Mouse (Mus musculus) thymus, adult 18-20 months (tissue): ENCODE results near the gene Txlna.

ENCODE experiments used
- DNase-seq, 2 experiments: peaks; one replicate each; pipeline ENCODE4 v3.0.0; 2022; ENCODE audit warnings: mixed read lengths in 2 of 2

Gene Txlna

GRCm38 (mm10) chr4:129640638-129641467, at the start of gene Txlna:
TSS of gene Txlna (minus strand) at chr4:129641065.
- peak; percentile 94 to 96 for DNase-seq

GRCm38 (mm10) chr4:129684531-129684930, 43.7 kb upstream of the Txlna start:
- no peak for DNase-seq

- DNase-seq = no peak
These were observed 43.1 kb upstream of the Txlna start for GRCm38 (mm10) chr4:129683901-129684493.

- no peak for DNase-seq
These were observed 41.0 kb upstream of the Txlna start for GRCm38 (mm10) chr4:129681837-129682236.

GRCm38 (mm10) chr4:129672878-129673449, 32.1 kb upstream of the Txlna start:
- peak in 1 of 2 experiments; percentile 14 for DNase-seq

GRCm38 (mm10) chr4:129672083-129672877, 31.4 kb upstream of the Txlna start, which contains the start of gene Kpna6:
TSS of gene Kpna6 (minus strand) at chr4:129672767.
- DNase-seq = peak; percentile 65 to 71

- DNase-seq = peak in 1 of 2 experiments; percentile 18
These were observed 30.7 kb upstream of the Txlna start for GRCm38 (mm10) chr4:129671491-129672082.

- no peak for DNase-seq
These were observed 21.5 kb upstream of the Txlna start for GRCm38 (mm10) chr4:129662255-129662813.

- no peak for DNase-seq
These were observed 20.7 kb upstream of the Txlna start for GRCm38 (mm10) chr4:129661584-129661983.

- no peak for DNase-seq
These were observed 13.9 kb upstream of the Txlna start for GRCm38 (mm10) chr4:129654770-129655169.

- DNase-seq = no peak
These were observed 9.5 kb upstream of the Txlna start for GRCm38 (mm10) chr4:129650359-129650758.

GRCm38 (mm10) chr4:129648656-129649055, 7.8 kb upstream of the Txlna start:
- no peak for DNase-seq

GRCm38 (mm10) chr4:129645204-129645603, 4.3 kb upstream of the Txlna start:
- DNase-seq = no peak

- DNase-seq = no peak
These were observed 891 bp upstream of the Txlna start for GRCm38 (mm10) chr4:129641756-129642155.

- DNase-seq = peak in 1 of 2 experiments; percentile 39
These were observed 696 bp downstream of the Txlna start for GRCm38 (mm10) chr4:129640101-129640637.

- DNase-seq = no peak
These were observed 1.6 kb downstream of the Txlna start for GRCm38 (mm10) chr4:129639221-129639620.

- DNase-seq = no peak
These were observed 7.0 kb downstream of the Txlna start for GRCm38 (mm10) chr4:129633852-129634251.

- no peak for DNase-seq
These were observed 9.0 kb downstream of the Txlna start for GRCm38 (mm10) chr4:129631867-129632266.

GRCm38 (mm10) chr4:129630944-129631343, 9.9 kb downstream of the Txlna start:
- DNase-seq = no peak

GRCm38 (mm10) chr4:129626035-129626434, 14.8 kb downstream of the Txlna start:
- DNase-seq = no peak

- DNase-seq = no peak
These were observed 15.4 kb downstream of the Txlna start for GRCm38 (mm10) chr4:129625496-129625895.

GRCm38 (mm10) chr4:129625029-129625370, 15.9 kb downstream of the Txlna start:
- DNase-seq = peak; percentile 54 to 69
